Comparison of ENCODE assay signal across 8 mouse cellular contexts in genomic region chr8:124020439-124021236, GRCm38 (mm10). TPM values are rescaled to one million over a fixed set of nuclear protein-coding genes. Genes with fewer than 3 reads are reported as not detected.
A peak's percentile ranks its signal among the peaks of the same experiment; 100 is the strongest.
DNase-seq lines count a peak whose midpoint lies in the region; ATAC-seq and TF ChIP-seq lines count a peak whose summit lies in the region.

No protein-coding gene starts in this region.

- H3K9me3 ChIP-seq in embryonic facial prominence, embryonic 14.5 days (ENCODE audit: control insufficient read depth, low read length), result no peaks in the 10 kb centered on the region
- no peaks in the 10 kb centered on the region for H3K9me3 ChIP-seq in megakaryocyte, embryonic 14.5 days

- no peak for TF ChIP-seq CTCF in left cerebral cortex, adult 2 months (IDR thresholded peaks at IDR 0.05)

- DNase-seq in CD4-positive helper T cell, adult 2 months (ENCODE audit: low read depth, low spot score), result peak; percentile 77
- peak; percentile 61 for DNase-seq in R1 (ENCODE audit: low read depth, low spot score)
- peak; percentile 84 for DNase-seq in embryonic facial prominence, embryonic 14.5 days (ENCODE audit: low spot score)
- DNase-seq in heart, postnatal 10 days, result peak; percentile 65 to 67
- DNase-seq in left cerebral cortex, adult 2 months (ENCODE audit: extremely low spot score in 1 of 2, low spot score in 2 of 2), result peak; percentile 35 to 53
- peak; percentile 66 for DNase-seq in retina, postnatal 7 days (ENCODE audit: low read depth, low spot score)
- no peak for DNase-seq in Muller cell, postnatal 12 days (ENCODE audit: inconsistent ontology term)

- peak overlapping the region; percentile 83 for H3K4me3 ChIP-seq in embryonic facial prominence, embryonic 14.5 days (ENCODE audit: low read depth, low read length)
- peak overlapping the region; percentile 90 for H3K4me3 ChIP-seq in left cerebral cortex, adult 2 months
- peak overlapping the region; percentile 92 for H3K4me3 ChIP-seq in megakaryocyte, embryonic 14.5 days (replicated peaks)

- intact Hi-C loops in heart, postnatal 10 days (cut with DNase I), result loop anchor here (2.0 kb wide), 2 partner anchors 38 to 72 kb away; partner anchors contain the start of genes Abcb10 and Nup133
- intact Hi-C loops in left cerebral cortex, adult 2 months (cut with DNase I), result loop anchor here (1.0 to 5.0 kb wide), 3 partner anchors 37 to 927 kb away; partner anchors contain the start of genes Abcb10, Egln1 and Nup133

- H3K4me2 ChIP-seq in embryonic facial prominence, embryonic 14.5 days (ENCODE audit: low read depth, low read length), result peak overlapping the region; percentile 83

- peaks cover 19% of the 10 kb centered on the region for H3K36me3 ChIP-seq in embryonic facial prominence, embryonic 14.5 days (ENCODE audit: control insufficient read depth, insufficient read depth, low read length)
- peaks cover 24% of the 10 kb centered on the region for H3K36me3 ChIP-seq in megakaryocyte, embryonic 14.5 days (replicated peaks; ENCODE audit: low read length)

- ATAC-seq in embryonic facial prominence, embryonic 14.5 days (ENCODE audit: low read depth), result peak; percentile 87

- no peaks in the 10 kb centered on the region for H3K27me3 ChIP-seq in embryonic facial prominence, embryonic 14.5 days (replicated peaks; ENCODE audit: control insufficient read depth, insufficient read depth, low read length)
- no peaks in the 10 kb centered on the region for H3K27me3 ChIP-seq in megakaryocyte, embryonic 14.5 days (replicated peaks)

- H3K27ac ChIP-seq in embryonic facial prominence, embryonic 14.5 days (replicated peaks; ENCODE audit: low read depth, low read length), result peak overlapping the region; percentile 87
- peak overlapping the region; percentile 93 for H3K27ac ChIP-seq in left cerebral cortex, adult 2 months

- peak overlapping the region; percentile 88 for H3K9ac ChIP-seq in embryonic facial prominence, embryonic 14.5 days (ENCODE audit: low read depth, low read length)

- WGBS in embryonic facial prominence, embryonic 14.5 days, result under 1% methylated on average over 16 of the region's 87 CpGs

- H3K4me1 ChIP-seq in embryonic facial prominence, embryonic 14.5 days (ENCODE audit: control insufficient read depth, insufficient read depth, low read length), result peaks cover 20% of the 10 kb centered on the region
- peaks cover 74% of the 10 kb centered on the region for H3K4me1 ChIP-seq in megakaryocyte, embryonic 14.5 days

RNA-seq across cellular contexts. Expression of gene Taf5l, which starts 0.6 kb away (rescaled TPM):
- polyA plus RNA-seq in embryonic facial prominence, embryonic 14.5 days (2014; fragmentation: Nextera tagmentation; extraction: Ambion mirVana), result 36.1 and 42.2 TPM in 2 replicates
- 10 to 100 TPM; 22.0 to 24.9 TPM for total RNA-seq in heart, postnatal 10 days (2021)
- 10 to 100 TPM; 22.8 to 24.2 TPM for total RNA-seq in left cerebral cortex, adult 2 months (2021)
- polyA plus RNA-seq in megakaryocyte, embryonic 14.5 days (2012; ENCODE audit: insufficient read depth, low replicate concordance), result 2.3 and 8.0 TPM in 2 replicates

RNA-seq across cellular contexts. Expression of gene Urb2, which starts 0.7 kb away (rescaled TPM):
- 5.6 and 5.8 TPM in 2 replicates for polyA plus RNA-seq in embryonic facial prominence, embryonic 14.5 days (2014; fragmentation: Nextera tagmentation; extraction: Ambion mirVana)
- total RNA-seq in heart, postnatal 10 days (2021), result 1 to 10 TPM; 7.0 to 8.6 TPM
- 10 to 100 TPM; 11.4 to 13.0 TPM for total RNA-seq in left cerebral cortex, adult 2 months (2021)
- 0.37 and 0.92 TPM in 2 replicates for polyA plus RNA-seq in megakaryocyte, embryonic 14.5 days (2012; ENCODE audit: insufficient read depth, low replicate concordance)

RNA-seq across cellular contexts. Expression of gene Abcb10, which starts 37.7 kb away (rescaled TPM):
- polyA plus RNA-seq in embryonic facial prominence, embryonic 14.5 days (2014; fragmentation: Nextera tagmentation; extraction: Ambion mirVana), result 15.8 and 16.7 TPM in 2 replicates
- 10 to 100 TPM; 39.6 to 45.6 TPM for total RNA-seq in heart, postnatal 10 days (2021)
- total RNA-seq in left cerebral cortex, adult 2 months (2021), result 10 to 100 TPM; 16.3 to 16.5 TPM
- 1.0 and 2.7 TPM in 2 replicates for polyA plus RNA-seq in megakaryocyte, embryonic 14.5 days (2012; ENCODE audit: insufficient read depth, low replicate concordance)
